Mouse (Mus musculus) kidney, adult 8-10 months (tissue): ENCODE results near the gene Hmgcl.

Source experiments
- DNase-seq, 2 experiments: peaks; one replicate each; pipeline ENCODE4 v3.0.0; 2022

Gene Hmgcl

DNA sequence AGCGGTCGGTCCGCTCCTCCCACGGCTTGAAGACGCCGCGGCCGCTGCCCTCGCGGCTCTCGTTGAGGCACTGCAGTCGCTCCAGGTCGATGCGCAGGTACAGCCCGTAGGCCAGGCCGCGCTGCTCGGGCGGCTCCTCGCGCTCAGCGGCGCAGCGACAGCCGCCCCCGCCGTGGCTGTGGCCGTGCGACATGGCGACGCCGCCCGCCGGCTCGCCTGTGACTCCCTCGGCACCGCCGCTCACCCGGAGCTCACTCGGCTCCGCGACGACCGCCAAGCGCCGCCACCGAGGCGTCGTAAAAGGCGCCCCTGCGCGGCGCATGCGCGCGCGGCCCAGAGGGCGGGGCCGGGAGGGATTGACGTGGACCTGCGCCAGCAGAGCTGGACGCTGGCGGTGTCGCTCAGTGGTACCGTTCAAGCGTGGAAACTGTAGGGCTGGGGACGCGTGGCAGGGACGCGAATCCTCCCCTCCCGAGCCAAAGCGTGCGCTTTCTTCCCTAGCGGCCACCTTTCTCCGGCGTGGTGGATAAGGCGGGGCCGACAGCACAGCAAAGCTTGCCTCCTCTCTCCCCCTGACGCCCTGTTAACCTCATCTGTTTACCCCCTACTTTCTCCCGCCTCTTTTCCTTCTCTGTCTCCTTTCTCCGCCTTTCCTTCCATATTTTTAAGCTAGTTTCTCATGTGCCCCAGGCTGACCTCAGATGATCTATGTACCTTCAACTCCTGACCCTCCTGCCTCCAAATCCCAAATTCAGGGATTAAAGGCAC is 40.9 kb downstream of the Hmgcl start, which contains the start of gene Pithd1:
Gene Pithd1 (minus strand): TSS at position 322 of the 768 bp plus-strand sequence.
- DNase-seq, result peak; percentile 90 to 93

DNA sequence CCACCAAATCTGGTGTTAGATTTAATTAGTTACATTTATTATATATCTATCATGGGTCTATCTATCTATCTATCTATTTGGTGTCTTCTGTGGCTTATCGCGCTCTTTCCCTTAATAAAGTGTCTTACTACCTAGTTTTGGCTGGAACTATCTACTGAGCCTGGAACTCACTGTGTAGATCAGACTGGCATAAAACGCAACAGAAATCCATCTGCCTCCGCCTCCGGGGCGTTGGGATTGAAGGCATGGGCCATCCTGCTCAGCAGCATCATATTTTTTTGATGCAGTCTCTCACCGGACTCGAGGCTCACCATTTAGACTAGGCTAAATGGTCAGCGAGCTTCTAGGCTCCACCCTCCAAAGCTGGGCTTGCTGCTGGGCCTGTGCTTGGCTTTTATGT is 41.5 kb downstream of the Hmgcl start:
- DNase-seq, result no peak

DNA sequence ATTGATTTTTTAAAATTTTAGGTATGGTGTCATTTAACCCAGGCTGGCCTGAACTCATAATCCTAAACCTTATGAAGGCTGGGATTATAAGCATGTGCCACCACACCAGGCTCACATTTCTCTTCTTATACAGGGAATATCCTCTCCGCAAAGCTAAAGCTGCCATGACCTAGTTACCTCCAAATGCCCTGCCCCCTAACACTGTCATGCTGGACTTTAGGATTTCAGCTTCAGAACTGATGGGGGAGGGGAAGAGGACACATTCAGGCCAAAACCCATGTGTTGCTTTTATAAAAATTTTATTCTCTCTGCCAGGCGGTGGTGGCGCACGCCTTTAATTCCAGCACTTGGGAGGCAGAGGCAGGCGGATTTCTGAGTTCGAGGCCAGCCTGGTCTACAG is 47.7 kb downstream of the Hmgcl start:
- no peak for DNase-seq

GRCm38 (mm10) chr4:135995118-135995517 is 48.9 kb downstream of the Hmgcl start:
- no peak for DNase-seq

- no peak for DNase-seq
Observed at GRCm38 (mm10) chr4:136004107-136004675, 57.9 kb downstream of the Hmgcl start.

- DNase-seq, result no peak
Observed at GRCm38 (mm10) chr4:136004921-136005320, 58.7 kb downstream of the Hmgcl start.

GRCm38 (mm10) chr4:136006821-136007220 is 60.6 kb downstream of the Hmgcl start:
- DNase-seq, result no peak

DNA sequence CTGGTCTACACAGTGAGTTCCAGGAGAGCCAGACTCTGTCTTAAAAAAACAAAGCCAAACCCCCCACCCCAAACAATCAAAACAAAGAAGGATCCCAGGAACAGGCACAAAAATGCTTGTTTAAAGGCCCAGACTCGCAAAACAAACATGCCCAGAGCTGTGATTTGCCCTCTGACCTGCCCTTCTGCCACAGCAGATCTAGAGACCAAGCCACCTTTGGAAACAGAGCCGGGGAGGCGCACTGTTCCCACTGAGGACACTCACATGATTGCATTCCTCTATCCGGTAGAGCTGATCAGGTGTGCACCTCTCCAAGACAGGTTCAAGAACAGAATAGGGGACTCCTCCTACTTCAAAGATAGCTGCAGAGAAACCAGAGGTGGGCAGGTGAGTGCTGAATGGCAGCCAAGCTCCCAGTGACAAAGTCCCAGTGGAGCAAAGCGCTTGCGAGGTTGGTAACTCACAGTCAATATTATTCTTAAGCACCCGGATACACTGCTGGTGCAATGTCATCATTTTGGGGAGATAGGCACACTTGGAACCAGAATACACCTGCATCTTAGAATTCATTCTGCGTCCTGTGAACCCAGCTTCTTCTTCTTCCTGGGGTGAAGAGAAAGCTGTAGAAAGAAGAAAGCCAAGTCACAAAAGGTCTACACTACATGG is 62.7 kb downstream of the Hmgcl start:
- no peak for DNase-seq

- DNase-seq, result no peak
Observed at GRCm38 (mm10) chr4:136010586-136010985, 64.3 kb downstream of the Hmgcl start.
